Mouse (Mus musculus): ENCODE measurements at regions not wholly inside any gene's neighbourhood (a gene's known extent, or its start where the extent isn't known, plus 50 kb on each side); places are given as distances from the start of the nearest gene placed in this dataset.

GRCm38 (mm10) chr10:95074381-95074780 is 129.7 kb upstream of the Plxnc1 start:
- DNase-seq (ENCODE audit: low read depth, low spot score): peak; percentile 37

GRCm38 (mm10) chr10:95067971-95068370 is 123.3 kb upstream of the Plxnc1 start:
- DNase-seq (ENCODE audit: low read depth, low spot score): no peak

More at GRCm38 (mm10) chr10:95074381-95074780, 129.7 kb upstream of the Plxnc1 start:
- no peaks in the 10 kb centered on the region for H3K36me3 ChIP-seq (ENCODE audit: control insufficient read depth, insufficient read depth, low read length, poor library complexity, severe bottlenecking)
- no peaks in the 10 kb centered on the region for H3K27me3 ChIP-seq (ENCODE audit: control insufficient read depth, insufficient read depth, low read length, poor library complexity, severe bottlenecking)

DNA sequence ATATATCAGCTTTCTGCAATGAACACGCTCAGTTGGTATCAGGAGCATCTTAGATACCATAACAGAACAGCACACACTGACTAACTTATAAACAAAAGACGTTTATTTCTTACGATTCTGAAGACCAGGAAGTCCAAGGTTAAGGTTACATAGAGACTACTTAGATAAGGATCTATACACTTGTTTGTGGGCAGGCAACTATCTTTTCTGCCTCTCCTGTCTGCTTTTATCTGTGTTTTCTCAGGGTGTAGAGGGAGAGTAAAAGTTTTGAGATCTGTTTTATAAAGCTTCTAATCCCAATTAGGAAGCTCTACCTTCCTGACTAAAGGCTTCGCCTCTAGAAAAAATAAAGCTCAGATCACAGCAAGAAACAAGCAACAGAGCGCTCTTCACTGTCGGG is 122.1 kb upstream of the Plxnc1 start:
- Histone ChIP-seq H3K27me3 (ENCODE audit: control insufficient read depth, insufficient read depth, low read length, poor library complexity, severe bottlenecking) (no peaks in the 10 kb centered on the region), H3K36me3 (ENCODE audit: control insufficient read depth, insufficient read depth, low read length, poor library complexity, severe bottlenecking) (no peaks in the 10 kb centered on the region)
- DNase-seq (ENCODE audit: low read depth, low spot score): no peak

More at GRCm38 (mm10) chr10:95067971-95068370, 123.3 kb upstream of the Plxnc1 start:
- no peaks in the 10 kb centered on the region for H3K36me3 ChIP-seq (ENCODE audit: control insufficient read depth, insufficient read depth, low read length, poor library complexity, severe bottlenecking)
- no peaks in the 10 kb centered on the region for H3K27me3 ChIP-seq (ENCODE audit: control insufficient read depth, insufficient read depth, low read length, poor library complexity, severe bottlenecking)

- H3K36me3 ChIP-seq (ENCODE audit: control insufficient read depth, insufficient read depth, low read length, poor library complexity, severe bottlenecking): no peaks in the 10 kb centered on the region
- DNase-seq (ENCODE audit: low read depth, low spot score): no peak
These were observed 115.0 kb upstream of the Plxnc1 start for GRCm38 (mm10) chr10:95059486-95060091.

GRCm38 (mm10) chr10:95059078-95059477 is 114.4 kb upstream of the Plxnc1 start:
- H3K36me3 ChIP-seq (ENCODE audit: control insufficient read depth, insufficient read depth, low read length, poor library complexity, severe bottlenecking): no peaks in the 10 kb centered on the region
- no peaks in the 10 kb centered on the region for H3K27me3 ChIP-seq (ENCODE audit: control insufficient read depth, insufficient read depth, low read length, poor library complexity, severe bottlenecking)
- no peak for DNase-seq (ENCODE audit: low read depth, low spot score)

More at GRCm38 (mm10) chr10:95059486-95060091, 115.0 kb upstream of the Plxnc1 start:
- no peaks in the 10 kb centered on the region for H3K27me3 ChIP-seq (ENCODE audit: control insufficient read depth, insufficient read depth, low read length, poor library complexity, severe bottlenecking)

- Histone ChIP-seq H3K27me3 (ENCODE audit: control insufficient read depth, insufficient read depth, low read length, poor library complexity, severe bottlenecking) (no peaks in the 10 kb centered on the region), H3K36me3 (ENCODE audit: control insufficient read depth, insufficient read depth, low read length, poor library complexity, severe bottlenecking) (no peaks in the 10 kb centered on the region)
- no peak for DNase-seq (ENCODE audit: low read depth, low spot score)
These were observed 112.5 kb upstream of the Plxnc1 start for GRCm38 (mm10) chr10:95057051-95057714.

DNA sequence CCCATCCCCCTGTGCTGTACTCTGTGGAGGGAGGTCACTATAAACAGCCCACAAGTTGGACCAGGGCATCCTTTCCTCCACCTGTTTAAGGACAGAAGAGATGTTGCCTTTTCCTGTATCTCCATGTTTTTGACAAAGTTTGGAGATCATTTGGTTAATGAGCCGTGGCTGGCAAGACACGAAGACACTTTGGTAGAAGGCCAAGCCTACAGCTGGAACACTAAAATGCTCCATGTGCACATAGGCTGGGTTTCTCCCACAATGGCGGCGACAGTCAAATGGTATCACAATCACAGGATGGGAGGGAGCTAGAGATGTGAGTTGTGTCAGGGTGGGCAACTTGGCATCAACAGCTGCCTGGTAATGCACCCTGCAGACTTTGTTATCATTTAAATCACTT is 111.9 kb upstream of the Plxnc1 start:
- no peak for DNase-seq (ENCODE audit: low read depth, low spot score)
- no peaks in the 10 kb centered on the region for H3K36me3 ChIP-seq (ENCODE audit: control insufficient read depth, insufficient read depth, low read length, poor library complexity, severe bottlenecking)

GRCm38 (mm10) chr10:95054869-95055268 is 110.2 kb upstream of the Plxnc1 start:
- H3K27me3 ChIP-seq (ENCODE audit: control insufficient read depth, insufficient read depth, low read length, poor library complexity, severe bottlenecking): no peaks in the 10 kb centered on the region
- DNase-seq (ENCODE audit: low read depth, low spot score): no peak
- no peaks in the 10 kb centered on the region for H3K36me3 ChIP-seq (ENCODE audit: control insufficient read depth, insufficient read depth, low read length, poor library complexity, severe bottlenecking)

More for the DNA sequence above, 111.9 kb upstream of the Plxnc1 start:
- H3K27me3 ChIP-seq (ENCODE audit: control insufficient read depth, insufficient read depth, low read length, poor library complexity, severe bottlenecking): no peaks in the 10 kb centered on the region

DNA sequence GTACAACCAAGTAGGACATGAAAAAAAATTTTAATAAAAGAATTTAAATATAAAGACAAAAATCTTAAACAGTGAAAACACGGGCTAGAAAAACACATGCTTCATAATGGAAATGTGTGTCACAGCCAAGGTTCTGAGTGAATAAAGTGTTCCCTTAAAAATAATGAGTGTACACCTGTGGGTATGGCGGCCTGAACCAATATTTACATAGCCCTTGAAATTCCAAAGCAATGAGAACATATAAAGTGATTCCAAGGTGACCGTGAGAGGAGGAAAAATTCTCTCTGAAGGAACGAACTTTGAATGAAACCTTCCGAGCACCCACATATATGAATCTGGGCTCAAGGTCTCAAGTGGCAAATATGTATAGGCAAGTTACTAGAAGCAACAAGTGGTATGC is 104.2 kb upstream of the Plxnc1 start:
- DNase-seq (ENCODE audit: low read depth, low spot score): no peak
- no peaks in the 10 kb centered on the region for H3K36me3 ChIP-seq (ENCODE audit: control insufficient read depth, insufficient read depth, low read length, poor library complexity, severe bottlenecking)
- H3K27me3 ChIP-seq (ENCODE audit: control insufficient read depth, insufficient read depth, low read length, poor library complexity, severe bottlenecking): no peaks in the 10 kb centered on the region

GRCm38 (mm10) chr10:95043978-95044377 is 99.3 kb upstream of the Plxnc1 start:
- DNase-seq (ENCODE audit: low read depth, low spot score): no peak
- Histone ChIP-seq H3K36me3 (ENCODE audit: control insufficient read depth, insufficient read depth, low read length, poor library complexity, severe bottlenecking) (no peaks in the 10 kb centered on the region), H3K27me3 (ENCODE audit: control insufficient read depth, insufficient read depth, low read length, poor library complexity, severe bottlenecking) (no peaks in the 10 kb centered on the region)

DNA sequence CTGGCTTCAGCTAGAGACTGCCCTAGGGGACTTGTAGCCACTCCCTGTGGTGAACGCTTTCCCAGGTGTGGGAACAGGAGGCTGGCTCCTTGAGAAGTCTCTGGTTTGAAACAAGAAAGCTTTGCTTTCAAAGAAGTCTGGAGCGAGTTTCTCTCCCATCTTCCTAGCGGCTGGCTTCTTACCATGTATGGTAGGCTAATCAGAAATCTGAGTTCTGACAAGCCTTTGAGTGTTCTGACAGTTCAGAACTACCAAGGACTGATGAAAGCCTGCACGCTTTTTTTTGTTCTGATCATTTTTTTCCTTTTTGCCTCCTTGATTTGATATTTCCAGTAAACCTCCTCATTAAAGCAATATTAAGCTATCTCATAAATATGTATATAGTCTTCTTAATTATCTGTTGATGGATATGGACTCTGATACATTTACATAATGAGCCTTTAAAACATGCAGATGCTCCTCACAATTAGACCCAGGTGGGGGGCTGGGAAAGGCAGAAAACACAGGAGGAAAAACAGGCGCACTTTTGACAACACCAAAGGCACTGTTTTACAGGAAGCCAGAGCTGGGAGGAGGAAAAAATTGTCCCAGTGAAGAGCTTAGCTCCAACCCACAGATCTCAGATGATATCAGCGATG is 95.7 kb upstream of the Plxnc1 start:
- DNase-seq (ENCODE audit: low read depth, low spot score): no peak
- Histone ChIP-seq H3K27me3 (ENCODE audit: control insufficient read depth, insufficient read depth, low read length, poor library complexity, severe bottlenecking) (no peaks in the 10 kb centered on the region), H3K36me3 (ENCODE audit: control insufficient read depth, insufficient read depth, low read length, poor library complexity, severe bottlenecking) (no peaks in the 10 kb centered on the region)

GRCm38 (mm10) chr10:95036043-95036697 is 91.5 kb upstream of the Plxnc1 start:
- no peak for DNase-seq (ENCODE audit: low read depth, low spot score)

DNA sequence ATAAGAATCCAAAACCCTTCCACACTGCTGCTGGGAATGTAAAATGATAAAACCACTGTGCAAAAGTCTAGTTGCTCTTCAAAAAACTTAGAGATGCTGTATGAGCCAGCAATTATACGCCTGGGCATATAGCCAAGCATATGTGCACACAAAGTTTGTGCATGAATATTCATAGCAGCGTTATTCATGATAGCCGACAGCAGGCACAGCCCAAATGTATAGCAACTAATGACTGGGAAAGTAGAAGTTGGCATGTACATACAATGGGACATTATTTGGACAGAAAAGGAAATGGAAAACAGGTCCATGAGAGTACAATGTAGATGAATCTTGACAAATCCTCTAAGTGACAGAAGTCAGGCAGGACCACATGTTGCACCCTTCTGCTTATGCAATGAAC is 90.7 kb upstream of the Plxnc1 start:
- DNase-seq (ENCODE audit: low read depth, low spot score): no peak
- no peaks in the 10 kb centered on the region for H3K36me3 ChIP-seq (ENCODE audit: control insufficient read depth, insufficient read depth, low read length, poor library complexity, severe bottlenecking)
- no peaks in the 10 kb centered on the region for H3K27me3 ChIP-seq (ENCODE audit: control insufficient read depth, insufficient read depth, low read length, poor library complexity, severe bottlenecking)

More at GRCm38 (mm10) chr10:95036043-95036697, 91.5 kb upstream of the Plxnc1 start:
- Histone ChIP-seq H3K36me3 (ENCODE audit: control insufficient read depth, insufficient read depth, low read length, poor library complexity, severe bottlenecking) (no peaks in the 10 kb centered on the region), H3K27me3 (ENCODE audit: control insufficient read depth, insufficient read depth, low read length, poor library complexity, severe bottlenecking) (no peaks in the 10 kb centered on the region)

DNA sequence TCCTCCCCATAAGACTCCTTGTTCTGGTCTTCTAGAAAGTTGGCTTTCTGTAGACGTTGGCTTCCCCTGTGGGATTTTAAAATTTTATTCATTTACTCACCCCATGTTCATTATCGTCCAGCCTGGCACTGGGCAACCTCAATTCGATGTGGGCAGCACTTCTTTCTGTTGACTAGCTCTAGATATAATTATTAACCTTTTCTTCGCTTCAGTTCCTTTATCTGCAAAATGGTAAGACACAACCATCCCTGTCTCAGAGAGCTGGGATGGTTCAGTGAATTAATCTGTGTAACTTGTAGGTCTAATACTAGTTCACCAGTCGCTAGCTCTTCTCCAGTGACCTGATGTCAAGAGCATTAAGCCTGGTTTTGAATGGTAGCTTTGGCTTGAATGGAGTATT is 89.9 kb upstream of the Plxnc1 start:
- Histone ChIP-seq H3K27me3 (ENCODE audit: control insufficient read depth, insufficient read depth, low read length, poor library complexity, severe bottlenecking) (no peaks in the 10 kb centered on the region), H3K36me3 (ENCODE audit: control insufficient read depth, insufficient read depth, low read length, poor library complexity, severe bottlenecking) (no peaks in the 10 kb centered on the region)
- no peak for DNase-seq (ENCODE audit: low read depth, low spot score)
